Mouse (Mus musculus) heart, embryonic 12.5 days (tissue): Measurements from ENCODE around the gene Mga. TPM values are rescaled to one million over a fixed set of nuclear protein-coding genes. Genes with fewer than 3 reads are reported as not detected.

Experiments
- ATAC-seq: fragments of 200-750 bp; cut with Nextera tagmentation; 2 replicates; pipeline ENCODE4 v1.8.0; 2017; ENCODE audit warnings: moderate TSS enrichment, moderate library complexity; ENCODE audit not compliant: insufficient number of reproducible peaks, low FRiP score
- H3K27ac ChIP-seq: fragments of 300-500 bp; sonication (generic); 2 replicates; pipeline ENCODE4 v1.5.1; 2016; ENCODE audit warnings: mild to moderate bottlenecking, moderate library complexity; ENCODE audit not compliant: poor library complexity, severe bottlenecking
- H3K27me3 ChIP-seq: fragments of 300-500 bp; sonication (generic); replicated peaks from 2 replicates; pipeline ENCODE4 v1.6.1; 2016; ENCODE audit warnings: mild to moderate bottlenecking, moderate library complexity
- H3K36me3 ChIP-seq: fragments of 300-500 bp; sonication (generic); 2 replicates; pipeline ENCODE4 v1.6.1; 2016; ENCODE audit warnings: mild to moderate bottlenecking, moderate library complexity
- H3K4me1 ChIP-seq: fragments of 300-500 bp; sonication (generic); replicated peaks from 2 replicates; pipeline ENCODE4 v1.6.1; 2016; ENCODE audit warnings: mild to moderate bottlenecking
- H3K4me2 ChIP-seq: fragments of 300-500 bp; sonication (generic); 2 replicates; pipeline ENCODE4 v1.6.1; 2016; ENCODE audit warnings: mild to moderate bottlenecking, moderate library complexity
- H3K4me3 ChIP-seq: fragments of 300-500 bp; sonication (generic); 2 replicates; pipeline ENCODE4 v1.5.1; 2016; ENCODE audit warnings: mild to moderate bottlenecking
- H3K9ac ChIP-seq: fragments of 300-500 bp; sonication (generic); 2 replicates; pipeline ENCODE4 v1.6.1; 2016; ENCODE audit warnings: mild to moderate bottlenecking, moderate library complexity
- H3K9me3 ChIP-seq: fragments of 300-500 bp; sonication (generic); replicated peaks from 2 replicates; pipeline ENCODE4 v1.6.1; 2016; ENCODE audit warnings: mild to moderate bottlenecking, moderate library complexity
- WGBS: fragments of 180-500 bp; shearing (Covaris S2); methylation state at CpG from one replicate; pipeline ENCODE4 v1.1.7; 2016; 5-methylcytosine and 5-hydroxymethylcytosine counted together
- microRNA-seq: library from miRNA; unstranded; fragments of <30 nt; microRNA quantifications from one replicate; pipeline ENCODE4, GENCODE M21; 2017
- polyA plus RNA-seq: library from polyadenylated mRNA; unstranded; fragments of >200 nt; fragmentation: Nextera tagmentation; extraction: Ambion mirVana; gene quantifications from 2 replicates; pipeline ENCODE4 v1.2.1, GENCODE M21; 2016

The Mga gene
- polyA plus RNA-seq, 1 experiment from 2014 or later, result 29.0 TPM

- WGBS, result 91% methylated on average over 7 of the region's 7 CpGs
Measured at GRCm38 (mm10) chr2:120006696-120007095, 109.7 kb downstream of the Mga start.

GRCm38 (mm10) chr2:120007680-120008210, 110.7 kb downstream of the Mga start:
- Histone ChIP-seq H3K4me1 (peaks cover 7% of the 10 kb centered on the region), H3K36me3 (no peaks in the 10 kb centered on the region), H3K27me3 (no peaks in the 10 kb centered on the region), H3K27ac (no peak overlapping the region), H3K4me2 (no peak overlapping the region), H3K9ac (no peak overlapping the region), H3K9me3 (no peaks in the 10 kb centered on the region), H3K4me3 (no peak overlapping the region)
- WGBS, result 82% methylated on average over 4 of the region's 4 CpGs
- no peak for ATAC-seq

More at GRCm38 (mm10) chr2:120006696-120007095, 109.7 kb downstream of the Mga start:
- H3K4me3 ChIP-seq, result no peak overlapping the region
- H3K4me1 ChIP-seq, result peaks cover 5% of the 10 kb centered on the region; the same call in 1 of the 2 replicates
- no peaks in the 10 kb centered on the region for H3K9me3 ChIP-seq
- ATAC-seq, result no peak
- H3K36me3 ChIP-seq, result no peaks in the 10 kb centered on the region
- no peak overlapping the region for H3K4me2 ChIP-seq
- no peaks in the 10 kb centered on the region for H3K27me3 ChIP-seq
- no peak overlapping the region for H3K27ac ChIP-seq
- H3K9ac ChIP-seq, result no peak overlapping the region

DNA sequence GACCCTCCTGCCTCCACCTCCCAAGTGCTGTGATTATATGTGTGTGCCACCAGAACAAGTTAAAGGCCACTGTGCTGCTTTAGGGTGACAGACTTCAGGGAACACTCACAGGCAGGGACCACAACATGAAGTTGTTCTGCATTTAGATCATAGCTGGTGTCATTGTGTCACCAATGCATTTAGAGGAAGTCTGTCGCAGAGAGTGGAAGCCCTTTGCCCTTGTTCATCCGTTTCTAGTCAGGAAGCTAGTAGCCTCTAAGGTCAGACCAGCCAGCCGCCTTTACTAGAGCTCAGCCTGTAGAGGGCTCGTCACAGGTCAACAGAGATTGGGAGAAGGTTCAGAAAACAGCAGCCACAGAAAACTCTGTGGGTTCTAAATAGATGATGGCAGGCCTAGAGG, 111.6 kb downstream of the Mga start:
- Histone ChIP-seq H3K4me3 (no peak overlapping the region), H3K36me3 (no peaks in the 10 kb centered on the region), H3K4me2 (no peak overlapping the region), H3K9me3 (no peaks in the 10 kb centered on the region), H3K9ac (no peak overlapping the region), H3K4me1 (peaks cover 12% of the 10 kb centered on the region), H3K27me3 (no peaks in the 10 kb centered on the region), H3K27ac (peak overlapping the region; percentile 19; the same call in 1 of the 2 replicates)
- WGBS, result 48% methylated on average over 4 of the region's 4 CpGs
- ATAC-seq, result no peak

- H3K27me3 ChIP-seq, result no peaks in the 10 kb centered on the region
Measured at GRCm38 (mm10) chr2:120011462-120012200, 114.6 kb downstream of the Mga start.

GRCm38 (mm10) chr2:120012924-120013323, 115.9 kb downstream of the Mga start:
- 45% methylated on average over 13 of the region's 13 CpGs for WGBS
- H3K4me3 ChIP-seq, result no peak overlapping the region
- no peak overlapping the region for H3K27ac ChIP-seq
- H3K36me3 ChIP-seq, result peaks cover 19% of the 10 kb centered on the region
- ATAC-seq, result no peak
- H3K9ac ChIP-seq, result peak overlapping the region; percentile 24; the same call in 1 of the 2 replicates
- no peaks in the 10 kb centered on the region for H3K9me3 ChIP-seq
- H3K4me2 ChIP-seq, result no peak overlapping the region
- H3K27me3 ChIP-seq, result no peaks in the 10 kb centered on the region
- H3K4me1 ChIP-seq, result peaks cover 12% of the 10 kb centered on the region

More at GRCm38 (mm10) chr2:120011462-120012200, 114.6 kb downstream of the Mga start:
- Histone ChIP-seq H3K36me3 (peaks cover 6% of the 10 kb centered on the region), H3K4me2 (no peak overlapping the region), H3K4me3 (no peak overlapping the region), H3K9me3 (no peaks in the 10 kb centered on the region), H3K4me1 (peaks cover 12% of the 10 kb centered on the region), H3K27ac (no peak overlapping the region), H3K9ac (no peak overlapping the region)
- ATAC-seq, result 0 out of 2 replicates have a peak, but pooled peaks have one; percentile 36
- 68% methylated on average over 8 of the region's 8 CpGs for WGBS

DNA sequence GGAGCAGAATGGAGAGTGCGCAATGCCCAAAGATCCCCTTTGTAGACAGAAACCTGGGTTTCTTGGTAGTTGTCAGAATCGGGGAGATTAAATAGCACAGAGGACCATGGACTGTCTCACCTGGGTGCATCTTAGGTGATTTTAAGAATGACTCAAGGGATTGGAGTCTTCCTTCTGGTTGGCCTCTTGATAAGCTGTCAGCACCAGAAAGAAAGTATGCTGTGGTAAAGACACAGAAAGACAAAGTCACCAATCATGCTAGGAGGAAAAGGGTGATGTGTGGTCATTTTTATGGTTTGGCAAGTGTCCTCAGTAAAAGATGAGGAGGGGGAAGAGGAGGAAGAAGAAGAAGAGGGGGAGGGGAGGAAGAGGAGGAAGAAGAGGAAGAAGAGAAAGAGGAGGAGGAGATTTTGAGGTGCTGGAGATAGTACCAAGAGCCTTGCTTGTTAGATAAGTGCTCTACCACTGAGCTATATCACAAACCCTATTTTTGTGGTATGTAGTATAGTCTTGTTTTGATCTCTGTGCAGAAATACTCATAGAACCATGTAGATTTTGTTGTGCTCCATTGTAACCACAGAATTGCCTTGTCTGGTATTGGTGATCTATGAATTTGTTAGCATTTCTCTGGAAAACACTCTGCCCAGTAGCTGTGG, 116.9 kb downstream of the Mga start:
- Histone ChIP-seq H3K4me3 (no peak overlapping the region), H3K9me3 (no peaks in the 10 kb centered on the region), H3K4me2 (no peak overlapping the region), H3K36me3 (peaks cover 28% of the 10 kb centered on the region), H3K4me1 (peaks cover 7% of the 10 kb centered on the region; the same call in 1 of the 2 replicates), H3K9ac (no peak overlapping the region), H3K27me3 (no peaks in the 10 kb centered on the region), H3K27ac (no peak overlapping the region)
- 89% methylated on average over 2 of the region's 2 CpGs for WGBS
- ATAC-seq, result no peak

DNA sequence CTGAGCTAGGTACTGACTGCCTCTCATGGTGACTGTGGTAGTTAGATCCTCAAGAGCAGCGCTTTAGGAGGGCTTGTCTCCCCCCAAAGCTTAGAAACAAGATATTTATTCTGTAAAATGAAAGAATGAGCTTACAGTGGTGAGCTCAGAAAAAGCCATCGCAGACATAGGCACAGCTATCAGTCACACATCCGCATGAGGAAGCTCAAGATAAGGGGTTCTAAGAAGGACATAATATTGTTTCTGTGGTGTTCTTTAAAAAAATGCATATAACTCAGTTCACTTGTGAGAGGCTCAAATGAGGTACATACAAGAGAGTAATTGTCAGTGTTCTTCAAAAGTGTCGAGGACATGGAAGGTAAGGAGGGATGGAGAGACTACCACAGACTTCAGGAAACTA, 118.9 kb downstream of the Mga start:
- no peak overlapping the region for H3K27ac ChIP-seq
- no peaks in the 10 kb centered on the region for H3K27me3 ChIP-seq
- no peak overlapping the region for H3K9ac ChIP-seq
- H3K4me2 ChIP-seq, result no peak overlapping the region
- peaks cover 47% of the 10 kb centered on the region for H3K36me3 ChIP-seq
- H3K9me3 ChIP-seq, result no peaks in the 10 kb centered on the region
- no peak overlapping the region for H3K4me3 ChIP-seq
- H3K4me1 ChIP-seq, result peaks cover 7% of the 10 kb centered on the region; the same call in 1 of the 2 replicates
- no peak for ATAC-seq
- 79% methylated on average over 4 of the region's 4 CpGs for WGBS

- WGBS, result 94% methylated on average over 12 of the region's 12 CpGs
Measured at GRCm38 (mm10) chr2:120017599-120017998, 120.6 kb downstream of the Mga start.

More at GRCm38 (mm10) chr2:120017599-120017998, 120.6 kb downstream of the Mga start:
- no peak for ATAC-seq
- H3K9me3 ChIP-seq, result no peaks in the 10 kb centered on the region
- no peak overlapping the region for H3K27ac ChIP-seq
- no peaks in the 10 kb centered on the region for H3K27me3 ChIP-seq
- H3K36me3 ChIP-seq, result peaks cover 64% of the 10 kb centered on the region
- H3K4me3 ChIP-seq, result no peak overlapping the region
- no peak overlapping the region for H3K9ac ChIP-seq
- no peak overlapping the region for H3K4me2 ChIP-seq
- peaks cover 7% of the 10 kb centered on the region; the same call in 1 of the 2 replicates for H3K4me1 ChIP-seq

Small RNAs within 50 kb of the gene (microRNA-seq; reads per million reads assigned to microRNA genes)
- not detected for gene Mir7665

Other genes with a start within 250 kb of the Mga start
- 54.8 and 56.7 TPM in 2 replicates for gene Ndufaf1, start 234.4 kb upstream of the Mga start, polyA plus RNA-seq
- gene Rtf1, start 222.2 kb upstream of the Mga start, polyA plus RNA-seq, result 34.2 and 34.7 TPM in 2 replicates
- gene Itpka, start 154.9 kb upstream of the Mga start, polyA plus RNA-seq, result 3.0 and 3.1 TPM in 2 replicates
- gene Ltk, start 136.8 kb upstream of the Mga start, polyA plus RNA-seq, result 0.13 and 0.17 TPM in 2 replicates
- 22.8 and 23.9 TPM in 2 replicates for gene Rpap1, start 109.7 kb upstream of the Mga start, polyA plus RNA-seq
- 9.2 and 10.7 TPM in 2 replicates for gene Tyro3, start 99.5 kb upstream of the Mga start, polyA plus RNA-seq
- 3.3 and 3.8 TPM in 2 replicates for gene Mapkbp1, start 75.5 kb downstream of the Mga start, polyA plus RNA-seq
- 13.1 and 13.3 TPM in 2 replicates for gene Jmjd7, start 130.3 kb downstream of the Mga start, polyA plus RNA-seq
- gene Gm28042, start 130.3 kb downstream of the Mga start, polyA plus RNA-seq, result 2.3 and 3.2 TPM in 2 replicates
- gene Pla2g4b, start 136.2 kb downstream of the Mga start, polyA plus RNA-seq, result 2.3 and 2.5 TPM in 2 replicates